Mouse (Mus musculus): ENCODE data around the gene Fdxr.

The Fdxr gene

GRCm38 (mm10) chr11:115270148-115270861 lies 6.5 kb downstream of the Fdxr start:
- DNase-seq (ENCODE audit: extremely low read depth, low read depth, low spot score): no peak

DNA sequence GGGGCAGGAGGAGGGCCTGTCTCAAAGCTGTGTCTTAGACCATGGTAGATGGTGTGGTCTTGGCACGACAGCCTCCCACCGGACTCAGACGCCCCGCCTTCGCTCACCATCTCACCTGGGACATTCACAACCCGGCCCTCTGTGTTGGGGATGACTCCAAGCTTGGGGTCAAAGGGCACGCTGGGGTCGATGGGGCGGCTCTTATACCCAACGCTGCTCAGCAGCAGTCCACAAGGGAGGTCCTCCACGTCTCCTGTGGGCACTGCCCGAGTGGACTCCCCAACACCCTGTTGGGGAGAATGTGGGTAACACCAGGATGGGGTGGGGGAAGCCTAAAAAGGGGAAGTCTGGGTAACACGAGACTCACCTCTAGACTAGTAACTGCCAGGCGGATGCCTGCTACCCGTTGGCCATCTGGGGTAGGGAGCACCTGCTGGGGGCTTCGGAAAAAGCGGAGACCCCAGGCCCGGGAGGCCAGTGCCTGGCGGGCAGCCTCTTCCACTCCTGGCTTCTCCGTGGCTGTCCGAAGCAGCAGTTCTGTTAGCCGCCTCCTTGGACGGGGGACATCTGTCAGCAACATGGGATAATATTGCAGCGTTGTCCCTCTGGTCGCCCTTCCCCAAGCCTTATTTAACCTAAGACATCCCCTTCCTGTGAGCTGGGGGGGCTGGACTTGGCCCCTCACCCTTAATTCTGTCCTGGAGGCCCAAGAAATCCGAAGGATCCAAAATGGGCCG lies 7.4 kb downstream of the Fdxr start:
- no peak for DNase-seq (ENCODE audit: extremely low read depth, low read depth, low spot score)

DNA sequence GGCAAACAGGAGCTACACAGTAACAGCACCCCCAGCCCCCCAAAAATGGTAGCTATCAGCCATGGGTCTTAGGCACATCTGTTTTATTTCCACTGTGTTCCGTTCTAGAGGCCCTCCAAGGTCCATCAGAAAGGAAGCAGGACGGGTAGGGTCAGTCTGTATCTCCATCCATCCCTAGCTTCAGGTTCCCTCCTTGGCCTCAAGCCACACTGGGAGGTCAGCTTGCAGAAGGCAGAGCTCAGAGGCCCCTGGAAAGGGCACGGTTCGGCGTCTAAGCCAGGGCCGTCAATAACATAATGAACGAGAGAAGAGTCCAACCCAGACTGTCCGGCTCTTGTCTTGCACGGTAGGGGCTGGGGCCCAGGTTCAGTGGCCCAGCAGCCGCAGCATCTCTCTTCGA lies 8.9 kb downstream of the Fdxr start:
- no peak for DNase-seq (ENCODE audit: extremely low read depth, low read depth, low spot score)

DNA sequence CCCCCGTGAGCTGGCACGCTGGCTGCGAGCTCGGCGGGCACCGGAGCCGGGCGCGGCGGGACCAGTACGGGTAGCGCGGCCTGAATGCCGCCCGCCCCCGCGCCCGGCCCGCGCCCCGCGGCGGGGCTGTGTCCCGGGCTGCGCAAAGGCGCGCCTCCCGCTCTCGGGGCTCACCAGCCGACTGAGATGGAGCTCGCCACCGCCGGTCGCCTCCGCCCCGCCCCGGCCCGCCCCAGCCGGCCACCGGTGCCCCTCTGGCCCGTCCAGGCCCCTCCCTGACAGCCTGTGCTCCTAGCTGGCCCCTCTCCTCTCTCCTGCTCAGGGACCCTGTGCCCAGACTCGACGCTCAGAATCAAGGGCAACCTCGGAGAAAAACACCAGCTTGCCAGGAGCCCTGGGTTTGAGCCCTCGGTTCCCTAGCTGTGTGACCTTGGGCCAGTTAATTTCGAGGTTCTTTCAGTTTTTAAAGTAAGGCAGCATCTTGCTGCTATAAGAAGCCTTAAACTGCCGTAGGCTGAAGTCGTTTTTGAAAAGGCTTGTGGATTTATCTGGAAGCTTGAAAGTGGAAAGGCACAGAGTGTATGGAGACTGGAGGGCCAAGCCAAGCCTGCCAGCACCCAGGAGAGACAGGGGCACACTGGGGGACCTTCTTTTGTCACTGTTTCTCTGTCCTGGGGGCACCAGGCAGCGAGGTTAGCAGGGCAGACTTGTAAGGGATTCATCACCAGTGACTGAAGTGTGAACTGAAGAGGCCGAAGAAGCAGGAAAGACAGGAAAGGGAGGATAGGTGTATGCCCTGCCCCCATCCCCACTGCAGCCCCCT lies 9.6 kb downstream of the Fdxr start, which contains the start of gene Grin2c:
Grin2c (minus strand) TSS at position 183 of the 823 bp plus-strand sequence.
- no peak for DNase-seq (ENCODE audit: extremely low read depth, low read depth, low spot score)

GRCm38 (mm10) chr11:115266400-115266778 lies 10.5 kb downstream of the Fdxr start:
- DNase-seq (ENCODE audit: extremely low read depth, low read depth, low spot score): no peak

GRCm38 (mm10) chr11:115265771-115266399 lies 11.0 kb downstream of the Fdxr start:
- no peak for DNase-seq (ENCODE audit: extremely low read depth, low read depth, low spot score)

DNA sequence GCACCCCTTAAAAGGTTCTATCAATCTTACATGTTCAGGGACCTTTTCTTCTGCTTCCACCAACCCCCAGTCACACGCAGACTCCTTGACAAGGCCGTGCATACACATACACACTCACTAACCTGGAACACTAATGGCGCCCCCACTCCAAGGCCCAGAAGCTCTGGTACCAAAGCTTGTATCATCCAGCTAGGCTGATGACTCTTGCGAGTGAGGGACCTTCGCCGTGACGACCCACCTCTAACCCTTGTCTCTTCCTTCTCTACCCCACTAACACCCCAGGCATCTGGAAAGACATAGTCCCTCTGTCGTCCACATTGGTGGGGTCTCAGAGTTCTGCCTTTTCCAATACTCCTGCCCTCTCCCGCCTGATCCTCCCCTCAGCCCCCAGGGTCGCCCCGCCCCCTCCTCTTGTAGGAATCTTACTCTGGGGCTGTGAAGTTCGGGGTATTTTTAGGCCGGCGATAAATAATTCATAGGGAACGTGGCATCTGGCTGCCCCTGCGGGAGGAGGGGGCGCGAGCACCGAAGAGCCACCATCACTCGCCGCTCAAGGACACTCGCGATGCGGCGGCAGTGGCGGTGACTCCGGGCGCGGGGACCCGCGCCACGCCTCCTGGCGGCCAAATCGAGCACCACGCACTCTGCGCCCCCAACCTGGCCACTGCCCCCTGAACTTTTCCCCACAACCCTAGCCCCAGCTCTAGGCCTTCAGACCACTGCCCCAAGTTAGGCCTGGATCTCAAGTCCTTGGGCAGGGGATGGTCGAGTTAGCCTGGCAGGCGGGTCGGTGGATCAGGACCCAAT lies 11.8 kb downstream of the Fdxr start:
- no peak for DNase-seq (ENCODE audit: extremely low read depth, low read depth, low spot score)

DNA sequence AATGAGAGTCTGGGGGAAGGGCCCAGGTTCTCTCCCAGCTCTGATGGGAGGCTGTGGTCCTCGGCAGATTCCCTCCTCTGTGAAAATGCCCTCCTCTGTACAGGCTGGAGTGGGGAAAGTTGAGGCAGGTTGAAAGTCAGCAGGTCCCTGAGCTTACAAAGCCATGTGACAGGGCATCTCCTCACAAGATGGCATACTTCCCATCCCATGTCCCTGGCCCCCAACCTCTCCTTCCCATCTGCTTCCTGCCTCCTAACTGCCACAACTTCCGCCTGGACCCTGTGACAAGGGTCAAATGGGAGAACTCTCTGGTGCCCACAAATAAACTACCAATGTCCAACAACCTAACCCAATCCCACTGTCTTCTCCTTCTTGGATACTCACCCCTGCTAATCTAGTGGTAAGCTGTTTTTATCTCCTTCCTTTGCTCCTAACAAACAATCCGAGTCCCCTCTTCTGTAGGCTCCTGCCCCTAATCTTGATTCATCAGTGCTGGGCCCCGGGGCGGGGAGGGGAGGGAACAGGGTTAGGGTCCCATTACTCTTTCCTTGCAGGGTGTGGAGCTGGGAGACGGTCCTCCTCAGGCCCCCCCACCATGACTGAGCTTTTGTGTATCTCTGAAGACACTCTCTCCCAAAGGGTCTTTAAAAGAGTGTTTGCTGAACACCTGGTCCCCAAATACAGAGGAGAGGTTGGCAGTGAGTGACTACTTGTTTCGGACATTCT lies 12.6 kb downstream of the Fdxr start:
- no peak for DNase-seq (ENCODE audit: extremely low read depth, low read depth, low spot score)

GRCm38 (mm10) chr11:115262954-115263353 lies 13.9 kb downstream of the Fdxr start:
- no peak for DNase-seq (ENCODE audit: extremely low read depth, low read depth, low spot score)

DNA sequence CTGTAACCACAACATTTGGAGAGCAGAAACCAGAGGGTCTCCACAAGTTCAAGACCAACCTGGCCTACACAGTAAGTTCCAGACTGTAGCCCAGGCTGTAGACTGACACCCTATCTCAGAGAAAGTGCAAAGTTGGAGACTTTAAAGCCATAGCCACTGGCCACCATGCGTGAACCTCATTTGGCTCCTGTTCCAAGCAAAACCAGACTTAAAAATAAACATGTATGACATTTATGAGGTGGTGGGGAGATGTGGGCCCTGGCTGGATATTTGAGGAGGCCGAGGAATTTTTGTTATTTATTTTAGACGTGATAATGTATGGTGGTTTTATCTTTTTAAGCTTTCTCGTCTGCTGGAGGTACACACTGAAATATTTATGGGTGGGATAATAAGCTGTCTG lies 17.7 kb downstream of the Fdxr start:
- DNase-seq (ENCODE audit: extremely low read depth, low read depth, low spot score): no peak

- DNase-seq (ENCODE audit: extremely low read depth, low read depth, low spot score): no peak
Observed at GRCm38 (mm10) chr11:115257775-115258510, 18.9 kb downstream of the Fdxr start.

- no peak for DNase-seq (ENCODE audit: extremely low read depth, low read depth, low spot score)
Observed at GRCm38 (mm10) chr11:115251258-115251657, 25.6 kb downstream of the Fdxr start.

GRCm38 (mm10) chr11:115250405-115251090 lies 26.3 kb downstream of the Fdxr start:
- no peak for DNase-seq (ENCODE audit: extremely low read depth, low read depth, low spot score)

DNA sequence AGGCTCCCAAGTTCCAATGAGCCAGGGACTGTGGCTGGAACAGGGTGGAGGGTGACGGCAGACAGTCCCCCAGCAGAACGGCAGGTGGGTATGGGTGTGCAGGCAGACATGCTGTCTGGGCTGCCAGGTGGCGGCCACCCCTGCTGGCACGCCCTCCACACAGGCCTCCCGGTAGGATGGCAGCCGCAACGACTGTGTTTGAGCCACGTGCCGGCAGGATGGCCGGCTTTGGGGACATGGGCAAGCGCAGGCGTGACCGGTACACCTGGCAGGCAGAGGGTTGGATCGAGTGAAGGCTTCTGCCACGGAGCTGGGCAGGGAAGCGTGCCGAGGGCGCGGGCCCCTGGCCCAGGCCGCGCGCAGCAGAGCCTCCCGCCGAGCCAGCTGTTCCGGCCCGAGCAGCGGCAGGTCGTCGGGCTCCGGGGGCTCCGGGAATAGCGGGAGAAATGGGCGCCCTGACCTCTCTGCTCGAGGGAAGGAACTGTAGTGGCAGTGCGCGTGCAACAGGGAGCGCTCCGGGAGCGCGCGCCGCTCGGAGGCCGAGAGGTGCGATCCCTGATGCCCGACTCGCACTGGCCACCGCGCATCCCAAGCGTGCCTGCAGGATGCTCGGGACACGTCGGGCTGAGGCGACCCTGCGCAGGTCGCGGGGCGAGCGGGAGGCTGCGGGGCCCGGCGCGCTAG lies 27.0 kb downstream of the Fdxr start:
- DNase-seq (ENCODE audit: extremely low read depth, low read depth, low spot score): no peak

- no peak for DNase-seq (ENCODE audit: extremely low read depth, low read depth, low spot score)
Observed at GRCm38 (mm10) chr11:115247945-115248344, 28.9 kb downstream of the Fdxr start.

- no peak for DNase-seq (ENCODE audit: extremely low read depth, low read depth, low spot score)
Observed at GRCm38 (mm10) chr11:115247240-115247639, 29.6 kb downstream of the Fdxr start.

DNA sequence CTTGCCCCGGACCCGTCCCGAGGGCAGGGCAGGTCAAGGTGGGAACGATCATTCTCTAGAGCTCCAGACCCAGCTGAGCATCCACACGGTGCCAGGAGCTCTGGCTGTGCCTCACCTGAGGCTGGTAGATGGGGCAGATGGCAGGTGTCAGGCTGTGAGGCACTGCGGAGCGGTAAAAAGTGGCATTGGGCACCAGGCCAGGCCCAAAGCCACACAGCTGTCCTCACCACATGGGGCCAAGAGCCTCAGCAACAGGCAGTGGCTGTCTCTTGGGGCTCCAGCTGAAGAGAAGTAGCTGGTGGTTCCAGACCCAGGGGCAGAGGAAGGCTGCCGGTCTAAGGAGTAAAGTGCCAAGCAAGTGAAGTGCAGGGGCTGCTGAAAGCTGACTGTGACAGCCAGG lies 30.5 kb downstream of the Fdxr start:
- no peak for DNase-seq (ENCODE audit: extremely low read depth, low read depth, low spot score)

DNA sequence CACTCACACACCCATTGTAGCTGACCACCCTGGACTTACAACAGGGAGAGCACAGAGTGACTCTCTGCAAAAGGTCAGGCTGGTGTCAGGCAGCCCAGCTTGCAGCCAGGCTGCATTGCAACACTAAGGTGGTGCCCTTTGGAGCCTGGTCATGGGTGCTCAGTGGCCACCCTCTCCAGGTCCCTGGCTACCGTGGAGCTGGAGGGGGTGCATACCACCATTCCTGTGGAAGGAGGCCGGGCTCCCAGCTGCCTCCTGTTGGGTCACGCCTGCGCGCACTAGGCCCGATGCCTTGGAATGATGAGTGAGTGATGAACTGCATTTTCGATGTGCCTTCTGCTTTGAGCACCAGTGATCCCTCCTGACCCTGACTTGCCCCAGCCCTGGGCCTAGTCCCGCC lies 32.0 kb downstream of the Fdxr start:
- no peak for DNase-seq (ENCODE audit: extremely low read depth, low read depth, low spot score)

Measured in fat pad, adult 2 months (tissue).